Mouse (Mus musculus) adrenal gland, postnatal 25 days (tissue): ENCODE data around the gene Cdh24. TPM values are rescaled to one million over a fixed set of nuclear protein-coding genes. Genes with fewer than 3 reads are reported as not detected.
"Not testable (repeated sequence)": the region's sequence is repeated elsewhere in the genome, so short reads cannot be mapped to it uniquely, and the experiment has no call there.

ENCODE experiments used
- DNase-seq: peaks from one replicate; pipeline ENCODE4 v3.0.0; 2021; ENCODE audit warnings: mixed read lengths
- total RNA-seq: library from RNA; stranded (reverse); gene quantifications from 2 replicates; pipeline ENCODE4 v1.2.3, GENCODE M21; 2021

The Cdh24 gene
- total RNA-seq, 1 experiment from 2014 or later, result 1.6 TPM

GRCm38 (mm10) chr14:54642224-54642944, 1.2 kb upstream of the Cdh24 start:
- no peak for DNase-seq

- DNase-seq, result no peak
Measured at GRCm38 (mm10) chr14:54640946-54641304, 239 bp downstream of the Cdh24 start, which contains the start of gene Gm17606. TSS of gene Gm17606 (plus strand) at chr14:54640952.

- no peak for DNase-seq
Measured at GRCm38 (mm10) chr14:54640121-54640520, 1.0 kb downstream of the Cdh24 start.

GRCm38 (mm10) chr14:54638210-54638609, 3.0 kb downstream of the Cdh24 start:
- no peak for DNase-seq

- peak; percentile 52 for DNase-seq
Measured at GRCm38 (mm10) chr14:54636954-54637353, 4.2 kb downstream of the Cdh24 start.

- no peak for DNase-seq
Measured at GRCm38 (mm10) chr14:54634182-54634581, 7.0 kb downstream of the Cdh24 start.

- DNase-seq, result no peak
Measured at GRCm38 (mm10) chr14:54632252-54632651, 8.9 kb downstream of the Cdh24 start.

- DNase-seq, result no peak
Measured at GRCm38 (mm10) chr14:54631240-54631599, 9.9 kb downstream of the Cdh24 start.

- DNase-seq, result no peak
Measured at GRCm38 (mm10) chr14:54630583-54631239, 10.5 kb downstream of the Cdh24 start.

GRCm38 (mm10) chr14:54629797-54630196, 11.4 kb downstream of the Cdh24 start:
- DNase-seq, result no peak

- no peak for DNase-seq
Measured at GRCm38 (mm10) chr14:54628103-54628502, 13.1 kb downstream of the Cdh24 start.

GRCm38 (mm10) chr14:54624976-54625375, 16.2 kb downstream of the Cdh24 start:
- DNase-seq, result no peak

- DNase-seq, result no peak
Measured at GRCm38 (mm10) chr14:54623334-54623733, 17.8 kb downstream of the Cdh24 start.

GRCm38 (mm10) chr14:54621133-54621532, 20.0 kb downstream of the Cdh24 start, which contains the start of gene Psmb11:
TSS of gene Psmb11 (plus strand) at chr14:54621433.
- no peak for DNase-seq

GRCm38 (mm10) chr14:54617897-54618365, 23.2 kb downstream of the Cdh24 start, which contains the start of gene Psmb5:
TSS of gene Psmb5 (minus strand) at chr14:54618022.
- DNase-seq, result peak; percentile 84

- DNase-seq, result no peak
Measured at GRCm38 (mm10) chr14:54617152-54617896, 23.8 kb downstream of the Cdh24 start.

- DNase-seq, result no peak
Measured at GRCm38 (mm10) chr14:54616226-54616825, 24.8 kb downstream of the Cdh24 start.

- DNase-seq, result not testable (repeated sequence)
Measured at GRCm38 (mm10) chr14:54614130-54614529, 27.0 kb downstream of the Cdh24 start.

GRCm38 (mm10) chr14:54610648-54611047, 30.5 kb downstream of the Cdh24 start:
- no peak for DNase-seq

- peak; percentile 38 for DNase-seq
Measured at GRCm38 (mm10) chr14:54609962-54610361, 31.2 kb downstream of the Cdh24 start.

- DNase-seq, result no peak
Measured at GRCm38 (mm10) chr14:54609245-54609644, 31.9 kb downstream of the Cdh24 start.

GRCm38 (mm10) chr14:54607226-54607625, 33.9 kb downstream of the Cdh24 start:
- no peak for DNase-seq
